Mouse (Mus musculus) lung, adult 2 months (tissue): ENCODE data around the gene Cyb5d1.

ENCODE experiments used
- CTCF ChIP-seq: fragments of 200-500 bp; IDR thresholded peaks from 2 replicates; pipeline ENCODE4 v1.5.1; 2011; ENCODE audit warnings: mild to moderate bottlenecking, low read length, control low read depth; ENCODE audit not compliant: insufficient read depth
- POLR2A ChIP-seq: fragments of 200-500 bp; IDR thresholded peaks from 2 replicates; pipeline ENCODE4 v1.6.1; 2011; ENCODE audit warnings: low read depth, mild to moderate bottlenecking, control low read depth, low read length, borderline replicate concordance; ENCODE audit errors: extremely low read depth

GRCm38 (mm10) chr11:69346441-69346840 is 49.0 kb downstream of the Cyb5d1 start:
- no peak for TF ChIP-seq CTCF
- TF ChIP-seq POLR2A: no peak
